10 mouse cellular contexts compared by ENCODE assay signal in genomic region chr4:130078816-130079485, GRCm38 (mm10). TPM values are rescaled to one million over a fixed set of nuclear protein-coding genes. Genes with fewer than 3 reads are reported as not detected.
DNase-seq lines count a peak whose midpoint lies in the region; ATAC-seq and TF ChIP-seq lines count a peak whose summit lies in the region.
"Had no signal": no experiment of that assay in that cellular context is flagged by ENCODE, and none has a peak within 500 bp of the region (broad histone marks: within the 10 kb centered on the region; RNA-seq: fewer than 3 reads in every experiment).

No protein-coding gene starts in this region.

- H3K4me2 ChIP-seq in hindbrain, postnatal 0 days (ENCODE audit: low read depth, low read length), result no peak overlapping the region
- H3K4me2 ChIP-seq in kidney, embryonic 14.5 days (replicated peaks; ENCODE audit: low read depth, low read length), result no peak overlapping the region
- H3K4me2 ChIP-seq: neural tube, embryonic 13.5 days had no signal

- H3K27ac ChIP-seq in hindbrain, postnatal 0 days, result peak overlapping the region; percentile 48
- no peak overlapping the region for H3K27ac ChIP-seq in kidney, embryonic 14.5 days (ENCODE audit: low read depth, low read length)
- H3K27ac ChIP-seq: neural tube, embryonic 13.5 days had no signal

- H3K4me3 ChIP-seq in hindbrain, postnatal 0 days (ENCODE audit: low read length), result no peak overlapping the region
- no peak overlapping the region for H3K4me3 ChIP-seq in kidney, embryonic 14.5 days (ENCODE audit: low read length)
- H3K4me3 ChIP-seq: neural tube, embryonic 13.5 days had no signal

- 0 out of 2 replicates have a peak overlapping the region, but pooled peaks have one; percentile 17 for H3K9ac ChIP-seq in hindbrain, postnatal 0 days (replicated peaks; ENCODE audit: low read length)
- no peak overlapping the region for H3K9ac ChIP-seq in kidney, embryonic 14.5 days (ENCODE audit: low read depth, low read length)
- H3K9ac ChIP-seq: liver, postnatal 0 days; neural tube, embryonic 13.5 days had no signal

- 48% methylated on average over 17 of the region's 17 CpGs for WGBS in hindbrain, postnatal 0 days
- 54% methylated on average over 17 of the region's 17 CpGs for WGBS in kidney, embryonic 14.5 days

- DNase-seq in layer of hippocampus, adult 11-12 months (ENCODE audit: low spot score), result peak; percentile 37
- DNase-seq in layer of hippocampus, postnatal 25 days (ENCODE audit: extremely low spot score in 1 of 2, low spot score in 1 of 2), result no peak
- DNase-seq in brain, embryonic 14.5 days (ENCODE audit: low read depth), result peak; percentile 68
- DNase-seq in cerebellum, postnatal 10 days, result peak; percentile 91 to 96
- peak; percentile 54 for DNase-seq in hindbrain, postnatal 0 days (ENCODE audit: low spot score)
- no peak for DNase-seq in adrenal gland, adult (ENCODE audit: inconsistent age in 2 of 2, low spot score in 1 of 2)
- DNase-seq: liver, postnatal 0 days; spleen, adult 18-20 months had no signal

- no peak for TF ChIP-seq CTCF in brain, embryonic 14.5 days (IDR thresholded peaks at IDR 0.05; ENCODE audit: borderline replicate concordance, extremely low read depth, insufficient read depth, insufficient read length)
- no peak for TF ChIP-seq CTCF in hindbrain, postnatal 0 days (IDR thresholded peaks at IDR 0.05; ENCODE audit: low read depth)

- peak; percentile 39; the same call in 1 of the 2 replicates for ATAC-seq in hindbrain, postnatal 0 days
- no peak for ATAC-seq in kidney, embryonic 14.5 days (ENCODE audit: low FRiP score, low TSS enrichment)
- ATAC-seq: liver, postnatal 0 days had no signal

- no peaks in the 10 kb centered on the region for H3K27me3 ChIP-seq in hindbrain, postnatal 0 days (ENCODE audit: insufficient read depth, low read length)
- H3K27me3 ChIP-seq in kidney, embryonic 14.5 days (ENCODE audit: control insufficient read depth, insufficient read depth, low read length), result peaks cover 7% of the 10 kb centered on the region

- H3K4me1 ChIP-seq in hindbrain, postnatal 0 days (ENCODE audit: insufficient read depth, low read length), result peaks cover 56% of the 10 kb centered on the region
- H3K4me1 ChIP-seq in kidney, embryonic 14.5 days (ENCODE audit: control insufficient read depth, insufficient read depth, low read length), result 0 out of 2 replicates have a peak, but pooled peaks cover under 1% of the 10 kb centered on the region

- H3K9me3 ChIP-seq in hindbrain, postnatal 0 days (ENCODE audit: low read length), result no peaks in the 10 kb centered on the region
- no peaks in the 10 kb centered on the region for H3K9me3 ChIP-seq in kidney, embryonic 14.5 days (ENCODE audit: control insufficient read depth, low read length)
- H3K9me3 ChIP-seq: neural tube, embryonic 13.5 days had no signal

- no peak for TF ChIP-seq POLR2A in brain, embryonic 14.5 days (IDR thresholded peaks at IDR 0.05; ENCODE audit: borderline replicate concordance, extremely low read depth, insufficient read depth, insufficient read length, poor library complexity, severe bottlenecking)

- no peaks in the 10 kb centered on the region for H3K36me3 ChIP-seq in hindbrain, postnatal 0 days (ENCODE audit: insufficient read depth, low read length)
- H3K36me3 ChIP-seq in kidney, embryonic 14.5 days (ENCODE audit: control insufficient read depth, insufficient read depth, low read length), result no peaks in the 10 kb centered on the region
- H3K36me3 ChIP-seq: neural tube, embryonic 13.5 days had no signal

RNA-seq across cellular contexts. Expression of gene Pef1, which starts 23.4 kb away (rescaled TPM):
- total RNA-seq in layer of hippocampus, postnatal 25 days (2021), result 10 to 100 TPM; 58.5 to 66.3 TPM
- 59.7 and 71.4 TPM in 2 replicates for polyA plus RNA-seq in brain, embryonic 14.5 days (2012; rRNA removed)
- total RNA-seq in hindbrain, postnatal 0 days (2014; rRNA removed), result 82.6 and 93.4 TPM in 2 replicates
- 59.8 and 62.0 TPM in 2 replicates for polyA plus RNA-seq in hindbrain, postnatal 0 days (2015; fragmentation: Nextera tagmentation; extraction: Ambion mirVana)
- polyA plus RNA-seq in kidney, embryonic 14.5 days (2014; fragmentation: Nextera tagmentation; extraction: Ambion mirVana), result 77.3 and 85.9 TPM in 2 replicates

RNA-seq across cellular contexts. Expression of gene Col16a1, which starts 31.3 kb away (rescaled TPM):
- 10 to 100 TPM in 1 of 2 experiments, 1 to 10 TPM in 1; 8.8 to 10.5 TPM for total RNA-seq in layer of hippocampus, postnatal 25 days (2021)
- 16.7 and 17.1 TPM in 2 replicates for polyA plus RNA-seq in brain, embryonic 14.5 days (2012; rRNA removed)
- total RNA-seq in hindbrain, postnatal 0 days (2014; rRNA removed), result 19.9 and 21.5 TPM in 2 replicates
- 13.1 and 13.8 TPM in 2 replicates for polyA plus RNA-seq in hindbrain, postnatal 0 days (2015; fragmentation: Nextera tagmentation; extraction: Ambion mirVana)
- 27.6 and 28.1 TPM in 2 replicates for polyA plus RNA-seq in kidney, embryonic 14.5 days (2014; fragmentation: Nextera tagmentation; extraction: Ambion mirVana)

Comparison
In these comparisons a context has a peak if more than half of its experiments do, and no peak if none do; other contexts are left out.
1. DNase-seq: peak in layer of hippocampus, adult 11-12 months (single experiment), brain, embryonic 14.5 days (single experiment), cerebellum, postnatal 10 days (2 of 2) and hindbrain, postnatal 0 days (single experiment); none in layer of hippocampus, postnatal 25 days (0 of 2) and adrenal gland, adult (0 of 2).